In the genomic region with DNA sequence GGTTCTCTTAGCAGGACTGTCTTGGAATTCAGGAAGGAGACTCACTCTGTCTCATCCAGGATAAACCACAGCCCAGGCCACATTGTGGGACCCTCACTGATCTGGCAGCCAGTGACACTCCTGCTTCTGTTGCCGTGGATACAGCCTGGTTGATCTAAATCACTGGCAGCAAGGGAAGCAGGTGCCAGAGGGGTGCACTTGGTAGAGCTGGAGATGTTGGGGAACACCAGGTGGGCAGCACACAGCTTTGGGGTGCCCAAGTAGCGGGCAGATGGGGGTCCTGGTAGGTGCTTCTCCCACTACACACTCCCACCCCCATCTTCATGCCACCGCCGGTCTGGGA, we compare ENCODE assay signal across 7 mouse cellular contexts. TPM values are rescaled to one million over a fixed set of nuclear protein-coding genes. Genes with fewer than 3 reads are reported as not detected.
DNase-seq lines count a peak whose midpoint lies in the region; ATAC-seq and TF ChIP-seq lines count a peak whose summit lies in the region.

No protein-coding gene starts in this region.

- peak overlapping the region; percentile 53 for H3K9ac ChIP-seq in lung, embryonic 14.5 days
- H3K9ac ChIP-seq in embryonic facial prominence, embryonic 14.5 days (ENCODE audit: low read depth, low read length): peak overlapping the region; percentile 62
- no peak overlapping the region for H3K9ac ChIP-seq in intestine, postnatal 0 days (ENCODE audit: low read depth, low read length)
- H3K9ac ChIP-seq in neural tube, embryonic 15.5 days (replicated peaks): peak overlapping the region; percentile 61

- DNase-seq in lung, embryonic 14.5 days: no peak
- no peak for DNase-seq in lung, postnatal 14 days
- no peak for DNase-seq in embryonic facial prominence, embryonic 14.5 days (ENCODE audit: low spot score)
- no peak for DNase-seq in layer of hippocampus, adult 9-11 months

- H3K4me3 ChIP-seq in lung, embryonic 14.5 days (ENCODE audit: low read depth, low read length): peak overlapping the region; percentile 47
- H3K4me3 ChIP-seq in embryonic facial prominence, embryonic 14.5 days (ENCODE audit: low read depth, low read length): peak overlapping the region; percentile 47
- peak overlapping the region; percentile 36 for H3K4me3 ChIP-seq in intestine, postnatal 0 days (ENCODE audit: low read depth, low read length)
- peak overlapping the region; percentile 55 for H3K4me3 ChIP-seq in neural tube, embryonic 15.5 days (replicated peaks)

- no peak overlapping the region for H3K27ac ChIP-seq in lung, embryonic 14.5 days (ENCODE audit: low read depth)
- H3K27ac ChIP-seq in embryonic facial prominence, embryonic 14.5 days (replicated peaks; ENCODE audit: low read depth, low read length): no peak overlapping the region
- no peak overlapping the region for H3K27ac ChIP-seq in intestine, postnatal 0 days (ENCODE audit: low read depth, low read length)
- H3K27ac ChIP-seq in neural tube, embryonic 15.5 days (replicated peaks): peak overlapping the region; percentile 86

- WGBS in lung, embryonic 14.5 days: 8% methylated on average over 4 of the region's 4 CpGs
- 18% methylated on average over 4 of the region's 4 CpGs for WGBS in embryonic facial prominence, embryonic 14.5 days
- 18% methylated on average over 4 of the region's 4 CpGs for WGBS in intestine, postnatal 0 days
- WGBS in neural tube, embryonic 15.5 days: 12% methylated on average over 4 of the region's 4 CpGs

- H3K4me1 ChIP-seq in lung, embryonic 14.5 days (ENCODE audit: insufficient read depth): no peaks in the 10 kb centered on the region
- H3K4me1 ChIP-seq in embryonic facial prominence, embryonic 14.5 days (ENCODE audit: control insufficient read depth, insufficient read depth, low read length): 0 out of 2 replicates have a peak, but pooled peaks cover 5% of the 10 kb centered on the region
- no peaks in the 10 kb centered on the region for H3K4me1 ChIP-seq in intestine, postnatal 0 days (replicated peaks; ENCODE audit: control insufficient read depth, insufficient read depth, low read length)
- H3K4me1 ChIP-seq in neural tube, embryonic 15.5 days: peaks cover 16% of the 10 kb centered on the region

- H3K36me3 ChIP-seq in lung, embryonic 14.5 days (ENCODE audit: insufficient read depth): no peaks in the 10 kb centered on the region
- no peaks in the 10 kb centered on the region for H3K36me3 ChIP-seq in embryonic facial prominence, embryonic 14.5 days (ENCODE audit: control insufficient read depth, insufficient read depth, low read length)
- H3K36me3 ChIP-seq in intestine, postnatal 0 days (ENCODE audit: control insufficient read depth, insufficient read depth): no peaks in the 10 kb centered on the region
- no peaks in the 10 kb centered on the region for H3K36me3 ChIP-seq in neural tube, embryonic 15.5 days

- no peak for TF ChIP-seq CTCF in lung, embryonic 14.5 days (IDR thresholded peaks at IDR 0.05; ENCODE audit: low read depth)
- TF ChIP-seq CTCF in intestine, postnatal 0 days (IDR thresholded peaks at IDR 0.05; ENCODE audit: low read depth): no peak

- H3K4me2 ChIP-seq in lung, embryonic 14.5 days: peak overlapping the region; percentile 62
- H3K4me2 ChIP-seq in embryonic facial prominence, embryonic 14.5 days (ENCODE audit: low read depth, low read length): peak overlapping the region; percentile 61
- H3K4me2 ChIP-seq in intestine, postnatal 0 days (replicated peaks; ENCODE audit: low read depth): peak overlapping the region; percentile 47
- H3K4me2 ChIP-seq in neural tube, embryonic 15.5 days: peak overlapping the region; percentile 57

- peak; percentile 7; the same call in 1 of the 2 replicates for ATAC-seq in lung, embryonic 14.5 days (ENCODE audit: insufficient read depth)
- ATAC-seq in embryonic facial prominence, embryonic 14.5 days (ENCODE audit: low read depth): no peak
- ATAC-seq in intestine, postnatal 0 days: peak; percentile 33; the same call in 1 of the 2 replicates
- peak; percentile 49; the same call in 1 of the 2 replicates for ATAC-seq in neural tube, embryonic 15.5 days (ENCODE audit: low FRiP score)
- ATAC-seq in CD4-positive, CD25-positive, alpha-beta regulatory T cell, adult 4 months: no peak

- peaks cover 7% of the 10 kb centered on the region; the same call in 1 of the 2 replicates for H3K27me3 ChIP-seq in lung, embryonic 14.5 days (ENCODE audit: insufficient read depth, low read length)
- peaks cover 28% of the 10 kb centered on the region for H3K27me3 ChIP-seq in embryonic facial prominence, embryonic 14.5 days (replicated peaks; ENCODE audit: control insufficient read depth, insufficient read depth, low read length)
- H3K27me3 ChIP-seq in intestine, postnatal 0 days (replicated peaks; ENCODE audit: control insufficient read depth, insufficient read depth, low read length): no peaks in the 10 kb centered on the region; the same call in 1 of the 2 replicates
- peaks cover 47% of the 10 kb centered on the region for H3K27me3 ChIP-seq in neural tube, embryonic 15.5 days (replicated peaks)

- no peaks in the 10 kb centered on the region for H3K9me3 ChIP-seq in lung, embryonic 14.5 days (ENCODE audit: low read depth, low read length)
- H3K9me3 ChIP-seq in embryonic facial prominence, embryonic 14.5 days (ENCODE audit: control insufficient read depth, low read length): no peaks in the 10 kb centered on the region
- H3K9me3 ChIP-seq in intestine, postnatal 0 days (ENCODE audit: control insufficient read depth): no peaks in the 10 kb centered on the region
- no peaks in the 10 kb centered on the region for H3K9me3 ChIP-seq in neural tube, embryonic 15.5 days (replicated peaks)

RNA-seq across cellular contexts. Expression of gene Gpr173, which starts 0.5 kb away (rescaled TPM):
- 4.5 and 5.4 TPM in 2 replicates for polyA plus RNA-seq in lung, embryonic 14.5 days (2014; fragmentation: Nextera tagmentation; extraction: Ambion mirVana)
- 4.2 and 4.8 TPM in 2 replicates for polyA plus RNA-seq in embryonic facial prominence, embryonic 14.5 days (2014; fragmentation: Nextera tagmentation; extraction: Ambion mirVana)
- 0.60 and 0.68 TPM in 2 replicates for polyA plus RNA-seq in intestine, postnatal 0 days (2015; fragmentation: Nextera tagmentation; extraction: Ambion mirVana)
- 8.4 and 8.5 TPM in 2 replicates for polyA plus RNA-seq in neural tube, embryonic 15.5 days (2015; fragmentation: Nextera tagmentation; extraction: Ambion mirVana)
- not detected for polyA plus RNA-seq in CD4-positive, CD25-positive, alpha-beta regulatory T cell, adult 4 months (2017; shearing (Covaris generic))

RNA-seq across cellular contexts. Expression of gene Tspyl2, which starts 25.8 kb away (rescaled TPM):
- polyA plus RNA-seq in lung, embryonic 14.5 days (2014; fragmentation: Nextera tagmentation; extraction: Ambion mirVana): 23.1 and 26.0 TPM in 2 replicates
- 22.4 and 25.2 TPM in 2 replicates for polyA plus RNA-seq in embryonic facial prominence, embryonic 14.5 days (2014; fragmentation: Nextera tagmentation; extraction: Ambion mirVana)
- 6.5 and 6.6 TPM in 2 replicates for polyA plus RNA-seq in intestine, postnatal 0 days (2015; fragmentation: Nextera tagmentation; extraction: Ambion mirVana)
- polyA plus RNA-seq in neural tube, embryonic 15.5 days (2015; fragmentation: Nextera tagmentation; extraction: Ambion mirVana): 56.9 and 71.6 TPM in 2 replicates
- 10 to 100 TPM; 11.9 to 16.1 TPM for polyA plus RNA-seq in CD4-positive, CD25-positive, alpha-beta regulatory T cell, adult 4 months (2017; shearing (Covaris generic))

RNA-seq across cellular contexts. Expression of gene Kantr, which starts 40.7 kb away (rescaled TPM):
- polyA plus RNA-seq in lung, embryonic 14.5 days (2014; fragmentation: Nextera tagmentation; extraction: Ambion mirVana): 13.8 and 14.8 TPM in 2 replicates
- 13.3 and 15.4 TPM in 2 replicates for polyA plus RNA-seq in embryonic facial prominence, embryonic 14.5 days (2014; fragmentation: Nextera tagmentation; extraction: Ambion mirVana)
- polyA plus RNA-seq in intestine, postnatal 0 days (2015; fragmentation: Nextera tagmentation; extraction: Ambion mirVana): 4.1 and 4.2 TPM in 2 replicates
- 30.0 and 32.4 TPM in 2 replicates for polyA plus RNA-seq in neural tube, embryonic 15.5 days (2015; fragmentation: Nextera tagmentation; extraction: Ambion mirVana)
- polyA plus RNA-seq in CD4-positive, CD25-positive, alpha-beta regulatory T cell, adult 4 months (2017; shearing (Covaris generic)): 10 to 100 TPM; 32.5 to 41.2 TPM

Comparison
In these comparisons a context has a peak if more than half of its experiments do, and no peak if none do; other contexts are left out.
1. ATAC-seq: peak in lung, embryonic 14.5 days (single experiment), intestine, postnatal 0 days (single experiment) and neural tube, embryonic 15.5 days (single experiment); none in embryonic facial prominence, embryonic 14.5 days (single experiment) and CD4-positive, CD25-positive, alpha-beta regulatory T cell, adult 4 months (single experiment).
2. Peak in every context shown above with its lines, with median percentiles within 50 percentile points of each other: H3K4me2 ChIP-seq and H3K4me3 ChIP-seq.